Mouse (Mus musculus) kidney, embryonic 14.5 days (tissue): ENCODE measurements around the gene Pax5. TPM values are rescaled to one million over a fixed set of nuclear protein-coding genes. Genes with fewer than 3 reads are reported as not detected.

Experiments used
- ATAC-seq: fragments of 200-750 bp; cut with Nextera tagmentation; 2 replicates; pipeline ENCODE4 v1.8.0; 2017; ENCODE audit warnings: moderate number of reproducible peaks, mild to moderate bottlenecking, moderate TSS enrichment, moderate library complexity; ENCODE audit not compliant: low FRiP score, low TSS enrichment
- H3K27ac ChIP-seq: fragments of 300-500 bp; sonication (generic); 2 replicates; pipeline ENCODE4 v1.5.1; 2014; ENCODE audit warnings: low read depth, mild to moderate bottlenecking, low read length, moderate library complexity, mixed read lengths
- H3K27me3 ChIP-seq: fragments of 300-500 bp; sonication (generic); 2 replicates; pipeline ENCODE4 v1.6.1; 2014; ENCODE audit warnings: mild to moderate bottlenecking, low read length; ENCODE audit not compliant: control insufficient read depth, insufficient read depth
- H3K36me3 ChIP-seq: fragments of 300-500 bp; sonication (generic); 2 replicates; pipeline ENCODE4 v1.6.1; 2014; ENCODE audit warnings: low read length, mixed read lengths; ENCODE audit not compliant: control insufficient read depth, insufficient read depth
- H3K4me1 ChIP-seq: fragments of 300-500 bp; sonication (generic); 2 replicates; pipeline ENCODE4 v1.6.1; 2014; ENCODE audit warnings: low read length, mixed read lengths; ENCODE audit not compliant: control insufficient read depth, insufficient read depth
- H3K4me2 ChIP-seq: fragments of 300-500 bp; sonication (generic); replicated peaks from 2 replicates; pipeline ENCODE4 v1.6.1; 2014; ENCODE audit warnings: low read depth, mild to moderate bottlenecking, low read length
- H3K4me3 ChIP-seq: fragments of 300-500 bp; sonication (generic); 2 replicates; pipeline ENCODE4 v1.5.1; 2014; ENCODE audit warnings: mild to moderate bottlenecking, low read length
- H3K9ac ChIP-seq: fragments of 300-500 bp; sonication (generic); 2 replicates; pipeline ENCODE4 v1.6.1; 2014; ENCODE audit warnings: low read depth, mild to moderate bottlenecking, low read length, moderate library complexity
- H3K9me3 ChIP-seq: fragments of 300-500 bp; sonication (generic); 2 replicates; pipeline ENCODE4 v1.6.1; 2016; ENCODE audit warnings: low read length; ENCODE audit not compliant: control insufficient read depth
- WGBS: fragments of 180-500 bp; shearing (Covaris S2); extraction: QIAGEN DNeasy Blood & Tissue Kit; methylation state at CpG from one replicate; pipeline ENCODE4 v1.1.7; 2014; 5-methylcytosine and 5-hydroxymethylcytosine counted together
- microRNA-seq: library from miRNA; unstranded; fragments of <30 nt; microRNA quantifications from one replicate; pipeline ENCODE4, GENCODE M21; 2016
- polyA plus RNA-seq: library from polyadenylated mRNA; unstranded; fragments of >200 nt; fragmentation: Nextera tagmentation; extraction: Ambion mirVana; gene quantifications from 2 replicates; pipeline ENCODE4 v1.2.1, GENCODE M21; 2014

Pax5 gene
- polyA plus RNA-seq, 1 experiment from 2014 or later, result 0.14 TPM

DNA sequence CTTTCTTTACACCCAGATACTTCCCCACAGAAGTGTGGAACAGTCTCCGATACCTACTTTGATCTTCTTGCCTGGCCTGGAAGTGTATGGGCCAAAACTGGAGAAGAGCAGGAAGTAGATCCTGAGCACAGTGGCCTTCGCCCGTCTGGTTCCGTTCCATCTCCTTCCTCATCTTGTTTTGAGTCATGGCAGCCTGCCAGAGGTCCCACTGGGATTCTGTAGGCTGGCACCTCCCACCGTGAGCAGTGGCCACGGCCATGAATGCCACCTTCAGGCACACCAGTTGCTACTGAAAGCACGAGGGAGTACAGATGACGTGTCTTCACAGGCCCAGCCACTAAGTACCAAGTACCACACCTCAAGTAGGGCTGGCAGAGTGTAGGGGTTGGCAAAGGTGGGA lies 222.1 kb downstream of the Pax5 start:
- no peaks in the 10 kb centered on the region for H3K27me3 ChIP-seq
- no peaks in the 10 kb centered on the region for H3K9me3 ChIP-seq
- no peak overlapping the region for H3K4me3 ChIP-seq
- H3K4me2 ChIP-seq, result no peak overlapping the region
- no peak overlapping the region for H3K27ac ChIP-seq
- no peaks in the 10 kb centered on the region for H3K36me3 ChIP-seq
- ATAC-seq, result no peak
- H3K9ac ChIP-seq, result no peak overlapping the region
- WGBS, result 52% methylated on average over 8 of the region's 8 CpGs
- H3K4me1 ChIP-seq, result no peaks in the 10 kb centered on the region

DNA sequence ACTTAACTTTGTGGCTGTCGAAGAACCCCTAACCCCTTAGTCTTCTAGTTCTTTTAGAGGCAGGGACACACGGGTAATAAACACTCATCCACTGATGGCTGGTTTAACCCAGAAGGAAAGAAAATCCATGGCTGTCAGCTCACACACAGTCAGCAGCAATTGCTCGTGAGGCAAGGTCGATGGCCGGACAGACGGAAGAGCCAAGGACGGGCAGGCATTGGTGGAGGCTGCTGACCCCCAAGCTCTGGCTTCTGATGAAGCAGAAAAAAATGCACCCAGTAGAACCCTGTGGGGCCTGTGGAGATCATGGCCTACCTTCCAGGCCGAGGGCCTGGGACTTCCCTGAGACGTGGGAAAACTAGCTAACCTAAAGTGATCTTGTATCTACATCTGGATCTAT lies 227.4 kb downstream of the Pax5 start:
- Histone ChIP-seq H3K9me3 (peaks cover 3% of the 10 kb centered on the region; the same call in 1 of the 2 replicates), H3K4me3 (no peak overlapping the region), H3K4me2 (no peak overlapping the region), H3K27ac (no peak overlapping the region), H3K27me3 (no peaks in the 10 kb centered on the region), H3K9ac (no peak overlapping the region), H3K36me3 (no peaks in the 10 kb centered on the region), H3K4me1 (no peaks in the 10 kb centered on the region)
- no peak for ATAC-seq
- WGBS, result 85% methylated on average over 9 of the region's 9 CpGs

DNA sequence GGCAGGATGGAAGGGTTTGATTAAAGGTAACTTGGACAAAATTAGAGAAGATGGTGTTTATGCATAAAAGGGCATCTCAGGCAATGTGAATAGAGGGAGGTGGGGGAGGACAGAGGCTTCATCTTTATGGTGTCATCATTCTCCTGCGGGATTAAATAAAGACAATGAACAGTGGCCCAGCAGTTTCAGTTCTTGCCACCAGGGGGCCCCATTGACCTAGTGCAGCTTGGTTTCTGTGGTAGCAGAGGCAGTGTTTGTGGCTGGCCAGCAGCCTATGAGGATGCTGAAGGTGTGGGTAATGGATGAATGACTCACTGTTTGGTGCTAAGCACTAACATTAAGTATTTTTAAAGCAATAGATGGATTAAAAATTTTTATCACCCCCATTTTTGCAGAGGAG lies 230.5 kb downstream of the Pax5 start:
- 92% methylated on average over 1 of the region's 1 CpGs for WGBS
- H3K9ac ChIP-seq, result no peak overlapping the region

More for the DNA sequence above, 230.5 kb downstream of the Pax5 start:
- no peaks in the 10 kb centered on the region for H3K27me3 ChIP-seq
- H3K4me2 ChIP-seq, result no peak overlapping the region
- H3K9me3 ChIP-seq, result peaks cover 3% of the 10 kb centered on the region; the same call in 1 of the 2 replicates
- H3K4me1 ChIP-seq, result no peaks in the 10 kb centered on the region
- no peak overlapping the region for H3K4me3 ChIP-seq
- no peaks in the 10 kb centered on the region for H3K36me3 ChIP-seq
- H3K27ac ChIP-seq, result no peak overlapping the region
- ATAC-seq, result no peak

Small RNA genes within 50 kb of the gene (microRNA-seq; reads per million reads assigned to microRNA genes)
- not detected for gene Mir5120

Other genes with a start within 250 kb of the Pax5 start
- gene Zcchc7, start 45.4 kb upstream of the Pax5 start, polyA plus RNA-seq, result 35.0 and 37.9 TPM in 2 replicates